Mouse (Mus musculus): Measurements from ENCODE around the gene Rere. TPM values are rescaled to one million over a fixed set of nuclear protein-coding genes. Genes with fewer than 3 reads are reported as not detected.
A peak's percentile ranks its signal among the peaks of the same experiment; 100 is the strongest.
"Not testable (repeated sequence)": the region's sequence is repeated elsewhere in the genome, so short reads cannot be mapped to it uniquely, and the experiment has no call there.

Rere gene
- polyA plus RNA-seq, 1 experiment from 2014 or later, result 23.1 TPM

DNA sequence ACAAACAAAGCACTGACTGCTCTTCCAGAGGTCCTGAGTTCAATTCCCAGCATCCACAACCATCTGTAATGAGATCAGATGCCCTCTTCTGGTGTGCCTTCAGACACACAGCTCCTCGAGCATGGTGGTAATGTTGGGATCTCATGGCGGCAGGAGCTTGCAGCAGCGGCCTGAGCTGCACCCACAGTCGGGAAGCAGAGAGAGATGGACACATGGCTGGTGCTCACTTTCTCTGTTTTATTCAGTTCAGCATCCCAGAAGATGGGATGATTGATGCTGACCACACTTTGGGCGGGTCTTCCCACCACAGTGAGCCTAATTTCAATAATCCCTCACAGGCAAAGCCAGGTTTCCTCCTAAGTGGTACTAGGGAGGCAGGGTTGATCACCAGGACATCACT, 5.9 kb upstream of the Rere start:
- Histone ChIP-seq H3K9me3 (replicated peaks; ENCODE audit: control insufficient read depth, low read length) (no peaks in the 10 kb centered on the region), H3K4me1 (ENCODE audit: control insufficient read depth, insufficient read depth, low read length) (peaks cover 15% of the 10 kb centered on the region), H3K4me3 (replicated peaks; ENCODE audit: low read length) (no peak overlapping the region), H3K4me2 (ENCODE audit: low read depth, low read length) (no peak overlapping the region), H3K27me3 (ENCODE audit: control insufficient read depth, insufficient read depth, low read length) (no peaks in the 10 kb centered on the region), H3K36me3 (ENCODE audit: control insufficient read depth, insufficient read depth, low read length) (no peaks in the 10 kb centered on the region), H3K9ac (ENCODE audit: low read length) (no peak overlapping the region), H3K27ac (ENCODE audit: low read length) (no peak overlapping the region)
- ATAC-seq (ENCODE audit: insufficient read depth, low FRiP score), result no peak
- WGBS, result 81% methylated on average over 5 of the region's 5 CpGs

GRCm38 (mm10) chr4:150279336-150279735, 2.1 kb upstream of the Rere start:
- H3K9ac ChIP-seq (ENCODE audit: low read length); H3K27me3 ChIP-seq (ENCODE audit: control insufficient read depth, insufficient read depth, low read length); H3K36me3 ChIP-seq (ENCODE audit: control insufficient read depth, insufficient read depth, low read length); H3K27ac ChIP-seq (ENCODE audit: low read length); ATAC-seq (ENCODE audit: insufficient read depth, low FRiP score); H3K9me3 ChIP-seq (replicated peaks; ENCODE audit: control insufficient read depth, low read length); H3K4me3 ChIP-seq (replicated peaks; ENCODE audit: low read length); H3K4me2 ChIP-seq (ENCODE audit: low read depth, low read length): not testable (repeated sequence)
- 91% methylated on average over 5 of the region's 7 CpGs for WGBS
- H3K4me1 ChIP-seq (ENCODE audit: control insufficient read depth, insufficient read depth, low read length), result peaks cover 16% of the 10 kb centered on the region

DNA sequence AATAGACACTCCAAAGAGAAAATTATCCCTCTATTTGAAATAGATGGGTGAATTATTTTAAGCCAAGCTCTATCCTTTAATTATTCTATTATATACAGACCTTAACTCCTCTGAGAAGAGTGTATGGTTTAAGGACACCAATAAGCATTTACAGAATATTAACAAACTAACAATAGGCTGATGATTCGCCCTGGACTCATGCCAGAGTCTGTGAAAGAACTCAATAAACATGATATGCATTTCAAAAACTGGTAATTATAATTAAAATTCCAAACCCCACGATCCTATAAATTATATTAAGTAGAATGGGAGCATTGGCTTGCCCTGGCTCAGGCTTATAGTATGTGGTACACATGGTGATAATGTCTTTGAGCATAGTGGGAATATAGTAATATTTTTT, 1.4 kb upstream of the Rere start:
- H3K9me3 ChIP-seq (replicated peaks; ENCODE audit: control insufficient read depth, low read length), result no peaks in the 10 kb centered on the region
- peak overlapping the region; percentile 99; the same call in 1 of the 2 replicates for H3K27ac ChIP-seq (ENCODE audit: low read length)
- no peaks in the 10 kb centered on the region for H3K27me3 ChIP-seq (ENCODE audit: control insufficient read depth, insufficient read depth, low read length)
- H3K4me3 ChIP-seq (replicated peaks; ENCODE audit: low read length), result no peak overlapping the region
- H3K4me1 ChIP-seq (ENCODE audit: control insufficient read depth, insufficient read depth, low read length), result peaks cover 16% of the 10 kb centered on the region
- ATAC-seq (ENCODE audit: insufficient read depth, low FRiP score), result no peak
- H3K9ac ChIP-seq (ENCODE audit: low read length), result no peak overlapping the region
- no peak overlapping the region; the same call in 1 of the 2 replicates for H3K4me2 ChIP-seq (ENCODE audit: low read depth, low read length)
- WGBS, result 64% methylated on average over 2 of the region's 2 CpGs
- no peaks in the 10 kb centered on the region for H3K36me3 ChIP-seq (ENCODE audit: control insufficient read depth, insufficient read depth, low read length)

DNA sequence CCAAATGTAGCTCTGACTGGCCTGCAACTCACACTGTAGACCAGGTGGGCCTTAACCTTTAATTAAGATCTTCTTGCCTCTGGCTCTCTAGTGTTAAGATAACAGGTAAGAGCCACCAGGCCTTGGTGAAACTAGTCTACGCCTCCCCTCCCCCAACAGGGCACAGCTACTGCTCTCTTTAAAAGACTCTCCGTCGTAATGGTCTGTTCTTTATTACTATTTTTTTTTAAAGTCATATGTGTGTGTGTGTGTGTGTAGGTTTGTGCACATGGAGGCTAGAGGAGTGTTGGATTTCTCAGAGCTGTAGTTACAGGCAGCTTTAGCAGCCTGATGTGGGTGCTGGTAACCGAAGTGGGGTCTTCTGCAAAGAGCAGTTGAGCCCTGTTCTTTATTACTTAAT, 987 bp upstream of the Rere start:
- peak overlapping the region; percentile 87 for H3K9ac ChIP-seq (ENCODE audit: low read length)

GRCm38 (mm10) chr4:150281891-150282630, 615 bp downstream of the Rere start:
- peaks cover 19% of the 10 kb centered on the region for H3K4me1 ChIP-seq (ENCODE audit: control insufficient read depth, insufficient read depth, low read length)
- peak overlapping the region; percentile 97 for H3K9ac ChIP-seq (ENCODE audit: low read length)
- H3K27me3 ChIP-seq (ENCODE audit: control insufficient read depth, insufficient read depth, low read length), result no peaks in the 10 kb centered on the region
- H3K4me3 ChIP-seq (replicated peaks; ENCODE audit: low read length), result peak overlapping the region; percentile 87
- ATAC-seq (ENCODE audit: insufficient read depth, low FRiP score), result peak; percentile 20; the same call in 1 of the 2 replicates
- peak overlapping the region; percentile 73 for H3K4me2 ChIP-seq (ENCODE audit: low read depth, low read length)
- peak overlapping the region; percentile 91 for H3K27ac ChIP-seq (ENCODE audit: low read length)
- H3K36me3 ChIP-seq (ENCODE audit: control insufficient read depth, insufficient read depth, low read length), result no peaks in the 10 kb centered on the region
- no peaks in the 10 kb centered on the region for H3K9me3 ChIP-seq (replicated peaks; ENCODE audit: control insufficient read depth, low read length)
- WGBS, result 1% methylated on average over 50 of the region's 50 CpGs

More for the DNA sequence above, 987 bp upstream of the Rere start:
- no peaks in the 10 kb centered on the region for H3K27me3 ChIP-seq (ENCODE audit: control insufficient read depth, insufficient read depth, low read length)
- no peaks in the 10 kb centered on the region for H3K9me3 ChIP-seq (replicated peaks; ENCODE audit: control insufficient read depth, low read length)
- WGBS, result 45% methylated on average over 4 of the region's 4 CpGs
- no peak for ATAC-seq (ENCODE audit: insufficient read depth, low FRiP score)
- H3K27ac ChIP-seq (ENCODE audit: low read length), result peak overlapping the region; percentile 99
- peak overlapping the region; percentile 87 for H3K4me3 ChIP-seq (replicated peaks; ENCODE audit: low read length)
- H3K4me2 ChIP-seq (ENCODE audit: low read depth, low read length), result peak overlapping the region; percentile 64
- no peaks in the 10 kb centered on the region for H3K36me3 ChIP-seq (ENCODE audit: control insufficient read depth, insufficient read depth, low read length)
- H3K4me1 ChIP-seq (ENCODE audit: control insufficient read depth, insufficient read depth, low read length), result peaks cover 16% of the 10 kb centered on the region

DNA sequence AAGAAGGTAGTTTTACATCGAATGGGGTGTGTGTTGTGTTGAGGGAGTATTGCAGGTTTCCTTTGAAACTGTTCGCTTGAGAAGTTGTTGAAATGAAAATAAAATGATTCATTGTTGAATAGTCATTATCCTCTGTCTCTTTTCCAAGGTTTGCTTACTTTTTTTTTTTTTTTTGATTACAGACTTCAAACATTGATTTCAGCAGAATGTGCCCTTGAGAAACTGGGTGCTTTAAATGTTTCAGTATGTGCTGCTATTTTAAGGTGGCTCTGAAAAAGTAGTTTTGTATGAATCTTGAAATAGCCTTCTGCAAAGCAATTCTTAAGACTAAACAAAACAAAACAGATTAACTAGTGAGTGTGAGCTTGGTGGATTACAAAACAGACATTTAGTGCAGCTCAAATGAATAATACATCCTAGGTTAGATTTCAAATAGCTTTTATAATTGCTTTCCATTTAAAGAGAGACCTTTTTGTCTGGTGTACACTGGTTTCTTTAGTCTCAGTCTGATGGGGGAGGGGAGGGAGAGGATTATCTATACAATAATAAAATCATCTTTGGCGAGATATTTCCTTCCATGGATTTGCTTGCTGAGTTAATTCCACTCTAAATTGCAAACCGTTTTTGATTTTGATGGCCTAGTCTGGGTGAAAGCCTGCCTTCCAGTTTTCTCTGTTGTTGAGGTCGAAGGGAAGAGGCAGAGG, 1.3 kb downstream of the Rere start:
- Histone ChIP-seq H3K9ac (ENCODE audit: low read length) (peak overlapping the region; percentile 97), H3K4me1 (ENCODE audit: control insufficient read depth, insufficient read depth, low read length) (peaks cover 19% of the 10 kb centered on the region), H3K4me2 (ENCODE audit: low read depth, low read length) (peak overlapping the region; percentile 73), H3K27ac (ENCODE audit: low read length) (peak overlapping the region; percentile 91), H3K36me3 (ENCODE audit: control insufficient read depth, insufficient read depth, low read length) (no peaks in the 10 kb centered on the region), H3K9me3 (replicated peaks; ENCODE audit: control insufficient read depth, low read length) (no peaks in the 10 kb centered on the region), H3K4me3 (replicated peaks; ENCODE audit: low read length) (peak overlapping the region; percentile 87), H3K27me3 (ENCODE audit: control insufficient read depth, insufficient read depth, low read length) (no peaks in the 10 kb centered on the region)
- 5% methylated on average over 5 of the region's 5 CpGs for WGBS
- no peak for ATAC-seq (ENCODE audit: insufficient read depth, low FRiP score)

DNA sequence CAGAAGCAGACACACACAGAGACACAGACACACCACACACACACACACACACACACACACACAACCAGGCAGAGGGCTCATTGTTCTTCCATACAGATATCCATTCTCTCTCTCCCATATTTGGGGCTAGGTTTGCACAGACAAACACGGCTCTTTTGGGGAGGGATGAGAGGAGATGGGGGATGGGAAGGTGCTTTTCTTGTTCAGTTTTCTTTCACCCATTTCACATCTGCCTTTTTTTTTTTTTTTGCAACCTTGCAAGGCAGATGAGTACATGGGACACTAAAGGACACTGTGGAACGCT, 1.8 kb downstream of the Rere start:
- ATAC-seq (ENCODE audit: insufficient read depth, low FRiP score), result no peak
- peak overlapping the region; percentile 73 for H3K4me2 ChIP-seq (ENCODE audit: low read depth, low read length)
- H3K27me3 ChIP-seq (ENCODE audit: control insufficient read depth, insufficient read depth, low read length), result no peaks in the 10 kb centered on the region
- H3K9ac ChIP-seq (ENCODE audit: low read length), result peak overlapping the region; percentile 55
- WGBS, result 23% methylated on average over 2 of the region's 2 CpGs
- peak overlapping the region; percentile 52 for H3K27ac ChIP-seq (ENCODE audit: low read length)
- no peaks in the 10 kb centered on the region for H3K36me3 ChIP-seq (ENCODE audit: control insufficient read depth, insufficient read depth, low read length)
- H3K9me3 ChIP-seq (replicated peaks; ENCODE audit: control insufficient read depth, low read length), result no peaks in the 10 kb centered on the region
- peak overlapping the region; percentile 87 for H3K4me3 ChIP-seq (replicated peaks; ENCODE audit: low read length)
- peaks cover 19% of the 10 kb centered on the region for H3K4me1 ChIP-seq (ENCODE audit: control insufficient read depth, insufficient read depth, low read length)

DNA sequence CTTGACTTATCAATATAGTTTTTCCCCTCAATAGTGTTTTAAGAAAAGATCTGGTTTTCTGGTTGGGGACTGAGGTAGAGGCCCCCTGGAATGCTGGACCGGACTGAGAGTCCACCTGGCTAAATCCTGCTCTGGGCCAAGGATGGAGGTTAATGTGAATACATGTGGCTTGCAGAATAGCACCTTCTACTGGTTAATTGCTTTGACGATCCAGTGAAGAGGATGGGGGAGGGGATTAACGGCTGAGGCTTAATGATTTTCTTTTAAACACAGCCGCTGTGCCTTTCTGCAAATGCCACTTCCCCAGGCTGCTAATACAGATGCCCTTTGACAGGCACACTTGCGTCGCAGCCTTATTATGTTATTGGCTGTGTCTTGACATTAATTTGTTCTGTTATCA, 2.5 kb downstream of the Rere start:
- Histone ChIP-seq H3K9ac (ENCODE audit: low read length) (0 out of 2 replicates have a peak overlapping the region, but pooled peaks have one; percentile 55), H3K27ac (ENCODE audit: low read length) (0 out of 2 replicates have a peak overlapping the region, but pooled peaks have one; percentile 52), H3K4me3 (replicated peaks; ENCODE audit: low read length) (peak overlapping the region; percentile 87), H3K4me1 (ENCODE audit: control insufficient read depth, insufficient read depth, low read length) (peaks cover 20% of the 10 kb centered on the region), H3K4me2 (ENCODE audit: low read depth, low read length) (peak overlapping the region; percentile 73), H3K36me3 (ENCODE audit: control insufficient read depth, insufficient read depth, low read length) (no peaks in the 10 kb centered on the region), H3K27me3 (ENCODE audit: control insufficient read depth, insufficient read depth, low read length) (no peaks in the 10 kb centered on the region), H3K9me3 (replicated peaks; ENCODE audit: control insufficient read depth, low read length) (no peaks in the 10 kb centered on the region)
- 10% methylated on average over 6 of the region's 6 CpGs for WGBS
- ATAC-seq (ENCODE audit: insufficient read depth, low FRiP score), result no peak

- H3K36me3 ChIP-seq (ENCODE audit: control insufficient read depth, insufficient read depth, low read length), result no peaks in the 10 kb centered on the region
- no peak overlapping the region for H3K9ac ChIP-seq (ENCODE audit: low read length)
- 84% methylated on average over 8 of the region's 8 CpGs for WGBS
- H3K27ac ChIP-seq (ENCODE audit: low read length), result no peak overlapping the region
- H3K4me1 ChIP-seq (ENCODE audit: control insufficient read depth, insufficient read depth, low read length), result peaks cover 22% of the 10 kb centered on the region
- H3K9me3 ChIP-seq (replicated peaks; ENCODE audit: control insufficient read depth, low read length), result no peaks in the 10 kb centered on the region
- ATAC-seq (ENCODE audit: insufficient read depth, low FRiP score), result no peak
- H3K27me3 ChIP-seq (ENCODE audit: control insufficient read depth, insufficient read depth, low read length), result no peaks in the 10 kb centered on the region
- H3K4me3 ChIP-seq (replicated peaks; ENCODE audit: low read length), result no peak overlapping the region
- no peak overlapping the region for H3K4me2 ChIP-seq (ENCODE audit: low read depth, low read length)
These were observed 5.5 kb downstream of the Rere start for GRCm38 (mm10) chr4:150286980-150287379.

Measured in stomach, embryonic 16.5 days (tissue).